ENCODE assay signal across 1 mouse cellular context in genomic region chr9:7822758-7823157, GRCm38 (mm10).
A peak's percentile ranks its signal among the peaks of the same experiment; 100 is the strongest.
TF ChIP-seq lines count a peak whose summit lies in the region.

No protein-coding gene starts in this region.

TF ChIP-seq in MEL, 35 proteins besides CTCF, POLR2A, EP300 and RAD21:
- TF ChIP-seq GABPA (IDR thresholded peaks at IDR 0.05; ENCODE audit: low read depth, low read length) (no peak), SMC3 (IDR thresholded peaks at IDR 0.05; ENCODE audit: low read depth, low read length) (peak; percentile 26)
